Mouse (Mus musculus): ENCODE measurements at regions not wholly inside any gene's neighbourhood (a gene's known extent, or its start where the extent isn't known, plus 50 kb on each side); places are given as distances from the start of the nearest gene placed in this dataset.

GRCm38 (mm10) chr10:17074013-17074401 is 649.0 kb upstream of the Cited2 start:
- TF ChIP-seq POLR2A (IDR thresholded peaks at IDR 0.05; ENCODE audit: extremely low read depth, insufficient read depth, low read length) (no peak), CTCF (IDR thresholded peaks at IDR 0.05; ENCODE audit: low read depth, low read length) (no peak)
